Mouse (Mus musculus) CH12.LX (cell line): Measurements from ENCODE around the gene Itprid1.

ENCODE experiments used
- CTCF ChIP-seq, 2 experiments: IDR thresholded peaks in 1 of 2; conservative IDR thresholded peaks in 1 of 2; 2 replicates each; pipeline ENCODE4 v1.5.1; 2011 to 2012; ENCODE audit warnings: low read depth in 2 of 2, low read length in 2 of 2, improper control_type of control experiment in 1 of 2, inconsistent platforms in 1 of 2, mild to moderate bottlenecking in 1 of 2, moderate library complexity in 1 of 2
- POLR2A ChIP-seq: IDR thresholded peaks from 2 replicates; pipeline ENCODE4 v1.6.1; 2011; ENCODE audit warnings: low read depth, mild to moderate bottlenecking, improper control_type of control experiment, low read length
- RAD21 ChIP-seq: IDR thresholded peaks from 2 replicates; pipeline ENCODE4 v1.6.1; 2011; ENCODE audit warnings: low read depth, mild to moderate bottlenecking, low read length, improper control_type of control experiment, moderate library complexity
- UBTF ChIP-seq: IDR thresholded peaks from 2 replicates; pipeline ENCODE4 v1.6.1; 2012; ENCODE audit warnings: low read depth, mild to moderate bottlenecking, inconsistent platforms, low read length, improper control_type of control experiment, moderate library complexity
- ZMIZ1 ChIP-seq: IDR thresholded peaks from 2 replicates; pipeline ENCODE4 v1.6.1; 2012; ENCODE audit warnings: low read depth, mild to moderate bottlenecking, inconsistent platforms, low read length, improper control_type of control experiment
- ZNF384 ChIP-seq: IDR thresholded peaks from 2 replicates; pipeline ENCODE4 v1.6.1; 2012; ENCODE audit warnings: low read depth, low read length, improper control_type of control experiment, inconsistent platforms

DNA sequence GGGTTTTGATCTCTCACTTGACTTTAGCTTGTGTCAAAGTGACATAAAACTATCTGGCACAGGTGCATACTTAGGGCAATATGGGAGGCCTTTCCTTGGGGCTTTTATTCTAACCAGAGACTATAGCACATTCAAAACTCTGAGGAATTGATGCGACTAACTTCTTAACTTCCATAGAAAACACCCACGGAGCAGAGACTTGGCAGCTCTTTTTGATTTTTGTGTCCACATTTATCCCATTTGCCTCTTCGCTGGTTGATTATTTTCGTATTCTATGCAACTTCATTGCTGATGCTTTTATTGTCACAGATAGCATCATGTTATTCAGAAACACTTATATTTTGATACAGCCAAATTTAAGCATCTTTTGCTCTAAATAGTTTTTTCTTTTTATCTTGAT lies 19.4 kb downstream of the Itprid1 start:
- TF ChIP-seq ZMIZ1, result no peak
- TF ChIP-seq ZNF384, result no peak
- TF ChIP-seq POLR2A, result no peak
- no peak for TF ChIP-seq CTCF (conservative IDR thresholded peaks at IDR 0.05 in 1 of 2, IDR thresholded peaks at IDR 0.05 in 1 of 2; ENCODE audit: low read depth in 2 of 2, low read length in 2 of 2)
- TF ChIP-seq UBTF, result no peak
- no peak for TF ChIP-seq RAD21
